Mouse (Mus musculus) gastrocnemius, adult 2 months (tissue): ENCODE data around the gene 4930522H14Rik. TPM values are rescaled to one million over a fixed set of nuclear protein-coding genes. Genes with fewer than 3 reads are reported as not detected.

Experiments
- DNase-seq: peaks from one replicate; pipeline ENCODE4 v3.0.0; 2022
- H3K27ac ChIP-seq: fragments of 200-600 bp; 2 replicates; pipeline ENCODE4 v1.8.1; 2022; ENCODE audit warnings: mild to moderate bottlenecking
- H3K4me3 ChIP-seq: fragments of 200-600 bp; 2 replicates; pipeline ENCODE4 v1.8.1; 2022; ENCODE audit warnings: mild to moderate bottlenecking, moderate library complexity
- CTCF ChIP-seq: fragments of 200-600 bp; IDR thresholded peaks from 2 replicates; pipeline ENCODE4 v1.8.1; 2022; ENCODE audit warnings: antibody characterized with exemption, mild to moderate bottlenecking, moderate library complexity
- intact Hi-C: fragments of 180-260 bp; cut with DNase I; formaldehyde crosslinking; loops from one replicate; pipeline ENCODE4 v1.15.1; 2025
- total RNA-seq, 2 experiments: library from RNA; stranded (reverse); gene quantifications; 2 replicates each; pipeline ENCODE4 v1.2.3; 2021

4930522H14Rik gene
- total RNA-seq, 2 experiments from 2014 or later = not detected

- DNase-seq = no peak
- H3K27ac ChIP-seq = no peak overlapping the region
- intact Hi-C loops = no loop called here
- no peak for TF ChIP-seq CTCF
- no peak overlapping the region for H3K4me3 ChIP-seq
These were observed 67.2 kb downstream of the 4930522H14Rik start for GRCm38 (mm10) chr4:109463892-109464291.

GRCm38 (mm10) chr4:109460421-109461179 is 70.5 kb downstream of the 4930522H14Rik start:
- peak; percentile 42 for DNase-seq
- H3K27ac ChIP-seq = peak overlapping the region; percentile 78
- 0 out of 2 replicates have a peak, but pooled peaks have one; percentile 1 for TF ChIP-seq CTCF
- H3K4me3 ChIP-seq = peak overlapping the region; percentile 32
- intact Hi-C loops = no loop called here

GRCm38 (mm10) chr4:109456821-109457220 is 74.3 kb downstream of the 4930522H14Rik start:
- TF ChIP-seq CTCF = no peak
- intact Hi-C loops = no loop called here

More at GRCm38 (mm10) chr4:109456821-109457220, 74.3 kb downstream of the 4930522H14Rik start:
- no peak overlapping the region for H3K4me3 ChIP-seq
- no peak for DNase-seq
- H3K27ac ChIP-seq = no peak overlapping the region

Other genes with a start within 250 kb of the 4930522H14Rik start
- under 1 TPM in 1 of 2 experiments, not detected in 1; 0.15 TPM for gene Ttc39a, start 124.7 kb downstream of the 4930522H14Rik start, total RNA-seq
- gene Rnf11, start 46.6 kb downstream of the 4930522H14Rik start, total RNA-seq = 100 to 1,000 TPM; 134 to 137 TPM
- gene Cdkn2c, start 135.9 kb upstream of the 4930522H14Rik start, total RNA-seq = 10 to 100 TPM in 1 of 2 experiments, 1 to 10 TPM in 1; 8.2 to 14.0 TPM
- gene Faf1, start 145.3 kb upstream of the 4930522H14Rik start, total RNA-seq = 10 to 100 TPM; 40.7 to 45.6 TPM